Mouse (Mus musculus) megakaryocyte-erythroid progenitor cell, adult 5 weeks (primary cell): ENCODE data around the gene Irgm1. TPM values are rescaled to one million over a fixed set of nuclear protein-coding genes. Genes with fewer than 3 reads are reported as not detected.

Experiments used
- polyA plus RNA-seq: library from polyadenylated mRNA; stranded (reverse); fragments of >175 nt; gene quantifications from 2 replicates; pipeline ENCODE4 v1.2.3, GENCODE M21; 2012

Gene Irgm1
- polyA plus RNA-seq, result 3.3 and 5.2 TPM in 2 replicates

DNA sequence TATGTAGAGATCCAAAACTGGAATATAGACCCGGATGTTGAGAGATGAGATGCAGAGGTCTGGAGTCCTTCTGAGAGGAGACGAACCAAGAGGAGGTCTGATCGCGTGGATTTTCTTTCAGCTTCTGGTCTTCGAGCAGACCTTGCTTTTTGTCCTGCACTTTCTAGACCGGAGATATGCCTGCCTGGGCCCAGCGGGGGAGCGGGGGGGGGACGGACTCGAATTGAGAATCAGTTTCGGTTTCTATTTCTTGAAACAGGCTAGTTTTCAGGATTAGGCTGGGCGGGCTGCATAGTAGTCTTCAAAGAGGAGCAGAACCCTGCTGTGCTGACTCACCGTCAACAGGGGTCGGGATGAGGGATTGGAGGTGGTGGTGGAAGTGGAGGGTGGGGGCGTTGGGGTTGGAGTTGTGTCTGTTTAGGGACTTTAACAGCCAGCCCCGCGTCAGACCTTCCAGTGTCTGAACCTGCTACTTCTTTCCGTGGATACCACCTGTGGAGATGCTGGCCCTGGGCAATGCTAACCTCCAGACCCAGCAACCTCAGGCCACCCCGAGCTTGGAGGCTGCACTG, at the start of gene Irgm1:
Irgm1 (minus strand) TSS at position 483 of the 572 bp plus-strand sequence.

DNA sequence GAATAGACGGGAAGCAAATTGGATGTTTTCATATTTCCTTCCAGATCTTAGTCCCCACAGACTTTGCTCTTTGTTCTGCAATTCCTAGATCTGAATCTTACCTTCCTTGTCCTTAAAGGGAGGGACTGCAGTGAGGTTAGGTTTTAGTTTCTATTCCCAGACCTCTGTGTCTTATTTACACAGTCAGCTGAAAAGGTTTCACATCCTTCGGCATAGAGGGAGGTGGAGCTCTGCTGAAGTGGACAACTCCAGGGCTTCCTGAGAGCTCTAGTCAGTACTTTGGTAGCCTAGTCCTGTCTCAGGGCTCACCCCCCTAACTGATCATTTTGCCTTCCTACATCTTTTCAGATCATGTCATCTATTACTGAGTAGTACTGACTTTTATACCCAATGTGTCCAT, 30.5 kb upstream of the Irgm1 start, which contains the start of gene Gm5431:
Gm5431 (minus strand) TSS at position 194 of the 400 bp plus-strand sequence.

DNA sequence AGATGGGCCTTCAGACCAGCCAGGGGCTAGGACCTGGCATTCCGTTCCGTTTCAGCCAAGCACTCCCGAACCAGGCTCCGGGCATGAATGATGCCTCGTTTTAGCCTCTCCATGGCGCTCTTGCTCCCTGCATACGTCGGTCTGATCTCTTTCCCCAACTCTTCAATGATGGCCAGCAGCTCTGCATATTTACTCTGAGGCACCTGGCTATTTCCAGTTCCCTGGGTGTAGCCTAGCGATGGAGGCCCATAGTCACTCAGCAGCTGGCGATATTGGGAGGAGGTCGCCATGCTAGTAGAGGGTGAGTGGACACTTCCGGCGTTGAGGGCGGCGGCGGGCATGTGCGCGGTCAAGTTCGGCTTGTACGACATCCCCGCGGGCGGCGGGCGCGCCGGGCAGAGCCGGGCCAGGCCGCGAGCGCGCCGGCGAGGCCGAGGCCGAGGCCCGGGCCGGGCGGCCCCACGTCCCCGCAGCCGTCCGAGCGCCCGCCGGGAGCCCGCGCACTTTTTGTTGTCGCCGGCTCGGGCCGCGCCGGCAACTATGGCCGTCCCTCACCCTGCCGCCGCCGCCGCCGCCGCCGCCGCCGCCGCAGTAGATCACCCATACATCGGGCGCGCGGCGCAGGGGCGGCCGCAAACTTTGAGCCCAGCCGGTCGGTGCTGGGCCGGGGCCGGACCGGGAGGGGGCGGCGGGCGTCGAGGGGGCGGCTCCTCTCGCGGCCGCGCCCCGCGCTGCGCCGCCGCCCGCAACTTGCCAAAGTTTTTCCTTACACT, 45.3 kb downstream of the Irgm1 start, which contains the start of the genes Trim7 and Gm12184:
Trim7 (plus strand) TSS at position 162 of the 773 bp plus-strand sequence.
Gm12184 (minus strand) TSS at position 677 of the 773 bp plus-strand sequence.

DNA sequence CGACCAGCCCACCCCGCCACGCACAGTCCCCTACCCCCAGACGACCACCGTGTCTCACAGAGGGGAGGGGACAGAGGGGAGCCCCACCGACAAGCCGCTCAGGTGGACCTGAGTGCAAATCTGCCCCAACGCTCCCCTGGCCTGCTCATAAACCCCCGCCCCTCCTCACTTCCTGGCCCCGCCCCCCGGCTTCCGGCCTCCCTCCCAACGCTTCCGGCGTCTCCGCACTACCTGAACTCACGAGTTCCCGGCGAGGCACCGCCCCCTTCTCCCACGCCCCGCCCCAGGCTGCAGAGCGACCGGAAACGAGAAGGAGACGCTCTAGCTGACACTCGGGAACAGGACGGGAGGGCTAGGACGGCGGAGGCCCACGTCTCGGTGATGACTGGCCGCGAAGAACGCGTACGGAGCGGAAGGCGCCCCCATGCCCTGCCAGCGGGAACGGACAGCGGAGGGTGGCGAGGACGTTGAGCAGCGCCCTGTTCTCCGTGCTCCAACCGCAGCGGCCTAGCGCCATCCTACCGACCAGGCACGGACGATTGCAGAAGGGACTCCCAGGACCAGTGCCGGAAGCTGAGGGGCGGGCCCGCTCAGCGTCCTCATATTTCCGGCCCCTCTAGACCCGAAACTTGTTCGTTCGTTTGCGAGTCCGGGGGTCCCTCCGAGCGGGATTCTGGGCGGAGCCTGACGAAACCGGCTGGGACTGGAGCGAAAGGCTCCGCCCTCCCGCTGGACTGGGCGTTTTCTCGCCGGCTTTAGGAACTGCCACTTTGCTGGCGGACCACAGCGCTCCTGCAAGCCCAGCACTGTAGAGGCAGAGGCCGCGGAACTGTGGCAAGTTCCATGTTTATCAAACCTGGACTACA, 54.5 kb downstream of the Irgm1 start, which contains the start of gene Trim41:
Trim41 (minus strand) TSS at position 554 of the 866 bp plus-strand sequence.

Other genes with a start within 250 kb of the Irgm1 start
- 4,368 and 4,920 TPM in 2 replicates for gene Rack1, start 71.4 kb downstream of the Irgm1 start, polyA plus RNA-seq
- 54.6 and 79.4 TPM in 2 replicates for gene Trim41, start 54.3 kb downstream of the Irgm1 start, polyA plus RNA-seq
- 0.84 and 1.2 TPM in 2 replicates for gene Trim7, start 45.5 kb downstream of the Irgm1 start, polyA plus RNA-seq
- 72.6 and 83.3 TPM in 2 replicates for gene Gm12184, start 45.0 kb downstream of the Irgm1 start, polyA plus RNA-seq
- gene Gm5431, start 30.5 kb upstream of the Irgm1 start, polyA plus RNA-seq, result 0.03 and 0.04 TPM in 2 replicates
- gene Psme2b, start 74.5 kb upstream of the Irgm1 start, polyA plus RNA-seq, result 2.8 and 3.4 TPM in 2 replicates
- 0.07 and 0.25 TPM in 2 replicates for gene Olfr56, start 107.2 kb upstream of the Irgm1 start, polyA plus RNA-seq
- 0.24 and 0.49 TPM in 2 replicates for gene 9930111J21Rik1, start 107.7 kb upstream of the Irgm1 start, polyA plus RNA-seq
- gene Gm12185, start 120.5 kb upstream of the Irgm1 start, polyA plus RNA-seq, result not detected in 2 replicates
- 0.30 and 0.52 TPM in 2 replicates for gene Tgtp1, start 122.5 kb upstream of the Irgm1 start, polyA plus RNA-seq
- gene 9930111J21Rik2, start 179.6 kb upstream of the Irgm1 start, polyA plus RNA-seq, result 0.56 and 1.2 TPM in 2 replicates
- gene Tgtp2, start 192.5 kb upstream of the Irgm1 start, polyA plus RNA-seq, result 2.0 and 2.4 TPM in 2 replicates
- 1.7 and 3.0 TPM in 2 replicates for gene Ifi47, start 204.9 kb upstream of the Irgm1 start, polyA plus RNA-seq
- not detected in 2 replicates for gene Olfr1396, start 243.2 kb upstream of the Irgm1 start, polyA plus RNA-seq